Mouse (Mus musculus): ENCODE measurements around the gene Myl10.
"Not testable (repeated sequence)": the region's sequence is repeated elsewhere in the genome, so short reads cannot be mapped to it uniquely, and the experiment has no call there.

Myl10 gene

GRCm38 (mm10) chr5:136692784-136693183 is at the start of gene Myl10:
Myl10 (plus strand) TSS chr5:136693146.
- DNase-seq = no peak

GRCm38 (mm10) chr5:136646731-136647328 is 46.1 kb upstream of the Myl10 start:
- DNase-seq = no peak

GRCm38 (mm10) chr5:136649071-136649470 is 43.9 kb upstream of the Myl10 start:
- DNase-seq = no peak

GRCm38 (mm10) chr5:136649655-136650054 is 43.3 kb upstream of the Myl10 start:
- no peak for DNase-seq

- DNase-seq = no peak
These were observed 38.5 kb upstream of the Myl10 start for GRCm38 (mm10) chr5:136654481-136654880.

GRCm38 (mm10) chr5:136656830-136657395 is 36.0 kb upstream of the Myl10 start:
- no peak for DNase-seq

- DNase-seq = not testable (repeated sequence)
These were observed 32.2 kb upstream of the Myl10 start for GRCm38 (mm10) chr5:136660721-136661120.

- no peak for DNase-seq
These were observed 30.7 kb upstream of the Myl10 start for GRCm38 (mm10) chr5:136662281-136662680.

GRCm38 (mm10) chr5:136662822-136663221 is 30.1 kb upstream of the Myl10 start:
- no peak for DNase-seq

GRCm38 (mm10) chr5:136664497-136664896 is 28.4 kb upstream of the Myl10 start:
- DNase-seq = peak; percentile 70 to 87

- no peak for DNase-seq
These were observed 16.5 kb upstream of the Myl10 start for GRCm38 (mm10) chr5:136676315-136677030.

- no peak for DNase-seq
These were observed 14.1 kb upstream of the Myl10 start for GRCm38 (mm10) chr5:136678840-136679348.

- DNase-seq = no peak
These were observed 6.6 kb upstream of the Myl10 start for GRCm38 (mm10) chr5:136686349-136686748.

- DNase-seq = no peak
These were observed 5.4 kb upstream of the Myl10 start for GRCm38 (mm10) chr5:136687561-136687960.

- no peak for DNase-seq
These were observed 4.1 kb upstream of the Myl10 start for GRCm38 (mm10) chr5:136688841-136689240.

- no peak for DNase-seq
These were observed 1.8 kb upstream of the Myl10 start for GRCm38 (mm10) chr5:136691170-136691569.

GRCm38 (mm10) chr5:136693418-136693817 is 472 bp downstream of the Myl10 start:
- no peak for DNase-seq

GRCm38 (mm10) chr5:136694976-136695375 is 2.0 kb downstream of the Myl10 start:
- DNase-seq = no peak

- no peak for DNase-seq
These were observed 3.6 kb downstream of the Myl10 start for GRCm38 (mm10) chr5:136696516-136696915.

GRCm38 (mm10) chr5:136697618-136698017 is 4.7 kb downstream of the Myl10 start:
- DNase-seq = no peak

- DNase-seq = peak in 1 of 2 experiments; percentile 23
These were observed 9.3 kb downstream of the Myl10 start for GRCm38 (mm10) chr5:136702159-136702725.

GRCm38 (mm10) chr5:136703751-136704150 is 10.8 kb downstream of the Myl10 start:
- DNase-seq = peak; percentile 57 to 80

GRCm38 (mm10) chr5:136704151-136704550 is 11.2 kb downstream of the Myl10 start:
- DNase-seq = no peak

- DNase-seq = no peak
These were observed 12.6 kb downstream of the Myl10 start for GRCm38 (mm10) chr5:136705532-136705931.
